Mouse (Mus musculus) hindbrain, embryonic 15.5 days (tissue): ENCODE measurements around the gene Veph1. TPM values are rescaled to one million over a fixed set of nuclear protein-coding genes. Genes with fewer than 3 reads are reported as not detected.

Experiments used
- ATAC-seq: fragments of 200-750 bp; cut with Nextera tagmentation; 2 replicates; pipeline ENCODE4 v1.8.0; 2017; ENCODE audit warnings: low read depth, moderate number of reproducible peaks, moderate TSS enrichment; ENCODE audit not compliant: low FRiP score
- H3K27ac ChIP-seq: fragments of 300-500 bp; sonication (generic); replicated peaks from 2 replicates; pipeline ENCODE4 v1.5.1; 2015; ENCODE audit warnings: mild to moderate bottlenecking, inconsistent platforms
- H3K27me3 ChIP-seq: fragments of 300-500 bp; sonication (generic); 2 replicates; pipeline ENCODE4 v1.6.1; 2015; ENCODE audit warnings: control low read depth, inconsistent platforms
- H3K36me3 ChIP-seq: fragments of 300-500 bp; sonication (generic); 2 replicates; pipeline ENCODE4 v1.6.1; 2015; ENCODE audit warnings: control low read depth, inconsistent platforms
- H3K4me1 ChIP-seq: fragments of 300-500 bp; sonication (generic); replicated peaks from 2 replicates; pipeline ENCODE4 v1.6.1; 2015; ENCODE audit warnings: control low read depth, inconsistent platforms
- H3K4me2 ChIP-seq: fragments of 300-500 bp; sonication (generic); 2 replicates; pipeline ENCODE4 v1.6.1; 2015; ENCODE audit warnings: moderate library complexity, mild to moderate bottlenecking, inconsistent platforms
- H3K4me3 ChIP-seq: fragments of 300-500 bp; sonication (generic); 2 replicates; pipeline ENCODE4 v1.5.1; 2015; ENCODE audit warnings: mild to moderate bottlenecking, inconsistent platforms
- H3K9ac ChIP-seq: fragments of 300-500 bp; sonication (generic); 2 replicates; pipeline ENCODE4 v1.6.1; 2015; ENCODE audit warnings: inconsistent platforms
- H3K9me3 ChIP-seq: fragments of 300-500 bp; sonication (generic); 2 replicates; pipeline ENCODE4 v1.6.1; 2016; ENCODE audit warnings: control low read depth, inconsistent platforms
- WGBS: fragments of 180-500 bp; shearing (Covaris S2); methylation state at CpG from one replicate; pipeline ENCODE4 v1.1.7; 2015; 5-methylcytosine and 5-hydroxymethylcytosine counted together
- polyA plus RNA-seq: library from polyadenylated mRNA; unstranded; fragments of >200 nt; fragmentation: Nextera tagmentation; extraction: Ambion mirVana; gene quantifications from 2 replicates; pipeline ENCODE4 v1.2.1, GENCODE M21; 2015

Veph1 gene
- polyA plus RNA-seq, 1 experiment from 2014 or later: 2.4 TPM

- peak; percentile 19; the same call in 1 of the 2 replicates for ATAC-seq
- 55% methylated on average over 6 of the region's 6 CpGs for WGBS
These were observed 134.0 kb downstream of the Veph1 start for GRCm38 (mm10) chr3:66162612-66163011.

DNA sequence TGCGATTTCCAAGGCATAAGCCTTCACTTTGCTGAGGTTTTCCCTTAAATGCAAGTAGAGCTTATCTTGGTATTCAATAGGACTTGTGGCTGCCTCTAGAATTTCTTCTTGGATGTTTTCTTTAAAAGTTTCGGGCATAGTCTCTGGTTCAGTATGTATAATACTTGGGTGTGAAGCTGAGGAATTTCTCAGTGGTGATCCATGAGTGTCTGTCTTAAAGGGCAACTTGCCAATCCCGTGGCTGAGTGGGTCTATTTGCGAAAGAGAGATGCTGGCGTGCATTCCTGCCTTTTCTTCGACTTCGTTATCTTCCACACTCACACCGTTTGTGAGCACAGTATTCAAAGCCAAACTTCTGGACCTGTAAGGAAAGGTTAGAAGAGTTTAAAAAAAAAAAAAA lies 138.7 kb downstream of the Veph1 start:
- H3K36me3 ChIP-seq: no peaks in the 10 kb centered on the region
- no peaks in the 10 kb centered on the region for H3K4me1 ChIP-seq
- no peaks in the 10 kb centered on the region for H3K9me3 ChIP-seq
- WGBS: 84% methylated on average over 8 of the region's 8 CpGs
- ATAC-seq: no peak
- no peak overlapping the region for H3K9ac ChIP-seq
- H3K4me3 ChIP-seq: no peak overlapping the region
- H3K27ac ChIP-seq: no peak overlapping the region
- no peaks in the 10 kb centered on the region for H3K27me3 ChIP-seq
- H3K4me2 ChIP-seq: no peak overlapping the region

More at GRCm38 (mm10) chr3:66162612-66163011, 134.0 kb downstream of the Veph1 start:
- H3K9ac ChIP-seq: no peak overlapping the region
- no peaks in the 10 kb centered on the region for H3K36me3 ChIP-seq
- H3K4me1 ChIP-seq: no peaks in the 10 kb centered on the region
- no peak overlapping the region for H3K4me2 ChIP-seq
- no peaks in the 10 kb centered on the region for H3K27me3 ChIP-seq
- no peak overlapping the region for H3K4me3 ChIP-seq
- H3K27ac ChIP-seq: no peak overlapping the region
- H3K9me3 ChIP-seq: no peaks in the 10 kb centered on the region

DNA sequence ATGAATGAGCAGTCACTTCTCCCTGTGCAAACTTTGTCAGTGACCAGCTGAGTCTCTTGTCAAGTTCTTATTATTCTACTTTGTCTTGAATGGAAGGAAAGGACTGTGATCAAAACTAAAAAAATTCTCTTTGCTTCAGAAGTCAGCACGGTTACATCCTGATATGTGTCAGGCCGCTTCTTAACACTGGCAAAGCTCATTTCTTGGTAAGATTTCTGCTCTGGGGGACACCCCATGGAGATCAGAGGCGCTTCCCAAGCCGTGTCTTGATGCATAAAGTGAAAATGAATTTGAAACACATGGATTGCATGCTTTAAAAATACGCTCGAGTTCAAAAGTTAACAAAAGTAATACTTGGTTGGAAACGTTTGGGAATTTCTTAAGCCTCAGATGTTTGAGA lies 159.0 kb downstream of the Veph1 start:
- no peaks in the 10 kb centered on the region for H3K4me1 ChIP-seq
- no peak for ATAC-seq
- no peak overlapping the region for H3K4me3 ChIP-seq
- no peak overlapping the region for H3K27ac ChIP-seq
- H3K36me3 ChIP-seq: no peaks in the 10 kb centered on the region
- no peaks in the 10 kb centered on the region for H3K27me3 ChIP-seq
- WGBS: 64% methylated on average over 7 of the region's 7 CpGs
- H3K4me2 ChIP-seq: no peak overlapping the region
- no peaks in the 10 kb centered on the region for H3K9me3 ChIP-seq
- H3K9ac ChIP-seq: no peak overlapping the region

GRCm38 (mm10) chr3:66131264-66131950 lies 165.2 kb downstream of the Veph1 start:
- no peaks in the 10 kb centered on the region for H3K9me3 ChIP-seq
- no peaks in the 10 kb centered on the region for H3K27me3 ChIP-seq
- ATAC-seq: no peak
- no peak overlapping the region for H3K27ac ChIP-seq
- 54% methylated on average over 4 of the region's 4 CpGs for WGBS
- no peaks in the 10 kb centered on the region for H3K4me1 ChIP-seq
- H3K4me3 ChIP-seq: no peak overlapping the region
- no peak overlapping the region for H3K4me2 ChIP-seq
- no peaks in the 10 kb centered on the region for H3K36me3 ChIP-seq
- H3K9ac ChIP-seq: no peak overlapping the region

GRCm38 (mm10) chr3:66129689-66130088 lies 166.9 kb downstream of the Veph1 start:
- Histone ChIP-seq H3K9me3 (no peaks in the 10 kb centered on the region), H3K4me2 (no peak overlapping the region), H3K36me3 (no peaks in the 10 kb centered on the region), H3K27ac (no peak overlapping the region), H3K4me1 (no peaks in the 10 kb centered on the region), H3K4me3 (no peak overlapping the region), H3K27me3 (no peaks in the 10 kb centered on the region), H3K9ac (no peak overlapping the region)
- ATAC-seq: no peak
- WGBS: 87% methylated on average over 5 of the region's 5 CpGs

GRCm38 (mm10) chr3:66105493-66105892 lies 191.1 kb downstream of the Veph1 start:
- Histone ChIP-seq H3K4me3 (no peak overlapping the region), H3K4me1 (peaks cover 7% of the 10 kb centered on the region), H3K36me3 (no peaks in the 10 kb centered on the region), H3K27me3 (no peaks in the 10 kb centered on the region), H3K9ac (no peak overlapping the region), H3K4me2 (no peak overlapping the region), H3K27ac (no peak overlapping the region), H3K9me3 (no peaks in the 10 kb centered on the region)
- no peak for ATAC-seq
- 74% methylated on average over 5 of the region's 5 CpGs for WGBS

DNA sequence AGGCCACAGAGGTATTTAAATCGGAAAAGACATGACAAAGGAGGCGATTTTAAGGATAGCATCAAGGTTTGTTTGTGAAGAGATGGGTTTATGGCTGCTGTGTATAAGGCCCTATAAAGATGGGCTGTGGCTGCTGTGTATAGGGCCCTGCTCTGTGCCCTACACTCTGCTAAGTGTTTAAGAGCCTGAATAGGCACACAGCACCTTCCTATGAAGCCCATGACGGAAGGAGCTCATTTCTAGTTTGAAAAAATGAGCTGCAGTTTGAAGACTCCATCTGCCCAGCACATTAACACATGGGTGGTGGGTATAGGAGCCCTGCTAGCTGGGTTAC lies 194.1 kb downstream of the Veph1 start:
- Histone ChIP-seq H3K27ac (peak overlapping the region; percentile 27; the same call in 1 of the 2 replicates), H3K36me3 (no peaks in the 10 kb centered on the region), H3K9ac (no peak overlapping the region), H3K4me3 (no peak overlapping the region), H3K9me3 (no peaks in the 10 kb centered on the region), H3K27me3 (no peaks in the 10 kb centered on the region), H3K4me1 (no peaks in the 10 kb centered on the region; the same call in 1 of the 2 replicates), H3K4me2 (no peak overlapping the region)
- WGBS: 81% methylated on average over 3 of the region's 3 CpGs
- ATAC-seq: no peak

DNA sequence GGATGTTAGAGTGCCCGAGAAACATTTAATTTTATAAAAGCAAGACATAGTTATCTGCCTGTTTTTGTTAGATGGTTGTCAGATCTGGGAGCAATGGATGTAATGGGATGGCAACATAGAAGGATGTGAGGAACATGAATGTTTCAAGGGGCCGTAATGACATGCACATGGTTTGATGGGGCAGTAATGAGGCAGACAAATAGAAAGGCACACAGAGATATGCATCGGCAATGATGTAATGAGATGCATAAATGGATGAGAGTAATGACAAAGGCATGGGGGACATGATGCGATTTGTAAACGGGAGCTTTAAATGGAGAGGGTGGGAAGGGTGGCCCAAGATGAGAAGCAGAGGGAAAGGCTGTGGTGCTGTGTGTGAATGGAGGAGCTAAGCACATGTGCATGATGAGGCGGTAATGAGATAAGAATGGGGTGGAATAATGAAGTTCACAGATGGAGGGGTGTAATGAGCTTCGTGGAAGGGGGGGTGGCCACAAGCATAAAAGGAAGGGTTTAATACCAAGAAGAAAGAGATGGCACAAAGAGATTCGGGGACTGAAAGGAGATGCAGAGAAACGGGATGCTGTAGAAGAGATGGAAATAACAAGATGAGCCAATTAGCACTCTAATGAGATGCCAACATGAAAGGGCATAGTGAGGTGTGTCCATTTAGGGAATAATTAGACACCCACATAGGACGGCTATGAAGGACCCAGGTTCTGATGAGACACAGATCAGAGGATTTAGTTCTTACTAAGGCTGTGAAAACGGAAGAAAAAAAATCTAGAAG lies 194.6 kb downstream of the Veph1 start:
- no peak overlapping the region for H3K4me3 ChIP-seq
- H3K9me3 ChIP-seq: no peaks in the 10 kb centered on the region
- peak; percentile 82 for ATAC-seq
- 48% methylated on average over 11 of the region's 11 CpGs for WGBS
- H3K27ac ChIP-seq: peak overlapping the region; percentile 27; the same call in 1 of the 2 replicates
- no peaks in the 10 kb centered on the region for H3K27me3 ChIP-seq
- H3K9ac ChIP-seq: no peak overlapping the region
- H3K36me3 ChIP-seq: no peaks in the 10 kb centered on the region
- H3K4me1 ChIP-seq: no peaks in the 10 kb centered on the region; the same call in 1 of the 2 replicates
- no peak overlapping the region for H3K4me2 ChIP-seq

DNA sequence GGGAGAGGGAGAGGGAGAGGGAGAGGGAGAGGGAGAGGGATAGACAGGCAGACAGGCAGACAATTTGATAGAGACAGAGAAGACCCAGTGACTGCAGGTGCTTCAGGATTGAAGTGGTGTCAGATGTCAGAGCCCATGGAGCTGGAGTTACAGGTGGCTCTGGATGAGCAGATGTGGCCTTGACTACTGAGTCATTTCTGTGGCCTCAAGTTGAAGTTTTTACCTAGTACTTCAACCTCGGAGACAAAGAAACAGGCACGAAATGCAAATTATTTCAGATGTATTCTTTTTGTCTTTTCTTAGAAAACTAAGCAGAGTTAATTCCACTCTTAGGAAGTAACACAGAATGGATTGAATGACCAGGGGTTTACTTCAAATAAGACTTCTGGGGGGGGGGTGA lies 195.6 kb downstream of the Veph1 start:
- WGBS: 88% methylated on average over 2 of the region's 2 CpGs
- Histone ChIP-seq H3K4me2 (no peak overlapping the region), H3K4me1 (no peaks in the 10 kb centered on the region; the same call in 1 of the 2 replicates), H3K9ac (no peak overlapping the region), H3K4me3 (no peak overlapping the region), H3K27me3 (no peaks in the 10 kb centered on the region), H3K9me3 (no peaks in the 10 kb centered on the region), H3K27ac (no peak overlapping the region), H3K36me3 (no peaks in the 10 kb centered on the region)
- no peak for ATAC-seq

DNA sequence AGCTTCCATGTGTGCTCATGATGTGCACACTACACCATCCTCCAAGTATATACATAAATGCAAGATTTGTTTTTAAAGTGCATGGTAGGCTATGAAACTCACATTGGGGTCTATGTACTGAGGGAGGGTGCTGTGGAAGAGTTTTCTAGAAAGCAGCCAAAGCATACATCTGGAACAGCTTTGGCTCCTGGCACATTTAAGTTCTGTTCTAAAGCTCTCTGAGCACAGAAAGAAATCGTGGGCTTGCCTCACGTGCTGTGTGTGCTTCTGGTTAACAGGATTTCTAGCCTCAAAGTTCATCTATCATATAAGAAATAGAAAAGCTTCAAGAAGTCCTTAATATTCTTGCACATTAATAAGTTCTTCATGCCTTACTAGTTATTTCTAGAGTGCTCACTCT lies 204.9 kb downstream of the Veph1 start:
- ATAC-seq: no peak
- no peaks in the 10 kb centered on the region for H3K27me3 ChIP-seq
- no peak overlapping the region for H3K9ac ChIP-seq
- H3K36me3 ChIP-seq: no peaks in the 10 kb centered on the region
- H3K4me3 ChIP-seq: no peak overlapping the region
- WGBS: 79% methylated on average over 2 of the region's 2 CpGs
- H3K4me1 ChIP-seq: no peaks in the 10 kb centered on the region
- H3K9me3 ChIP-seq: no peaks in the 10 kb centered on the region
- H3K4me2 ChIP-seq: no peak overlapping the region
- H3K27ac ChIP-seq: no peak overlapping the region

- H3K27me3 ChIP-seq: no peaks in the 10 kb centered on the region
- no peak for ATAC-seq
- 83% methylated on average over 7 of the region's 7 CpGs for WGBS
- no peaks in the 10 kb centered on the region for H3K4me1 ChIP-seq
- no peaks in the 10 kb centered on the region for H3K36me3 ChIP-seq
- no peak overlapping the region for H3K4me2 ChIP-seq
- H3K27ac ChIP-seq: no peak overlapping the region
- H3K9ac ChIP-seq: no peak overlapping the region
- no peaks in the 10 kb centered on the region for H3K9me3 ChIP-seq
- H3K4me3 ChIP-seq: no peak overlapping the region
These were observed 209.0 kb downstream of the Veph1 start for GRCm38 (mm10) chr3:66087608-66088007.

- Histone ChIP-seq H3K4me1 (no peaks in the 10 kb centered on the region), H3K27me3 (no peaks in the 10 kb centered on the region), H3K4me2 (no peak overlapping the region), H3K36me3 (no peaks in the 10 kb centered on the region), H3K27ac (no peak overlapping the region), H3K4me3 (no peak overlapping the region), H3K9me3 (no peaks in the 10 kb centered on the region), H3K9ac (no peak overlapping the region)
- 79% methylated on average over 3 of the region's 3 CpGs for WGBS
- ATAC-seq: no peak
These were observed 212.8 kb downstream of the Veph1 start for GRCm38 (mm10) chr3:66083856-66084255.
